Mouse (Mus musculus): Measurements from ENCODE around the gene Ppp1r3d.

Gene Ppp1r3d

GRCm38 (mm10) chr2:178414261-178415149 lies at the start of gene Ppp1r3d, which contains the start of gene Fam217b:
Gene Ppp1r3d, minus strand, starts transcription at chr2:178414472.
Gene Fam217b, plus strand, starts transcription at chr2:178414524.
- peak in 1 of 2 experiments; percentile 64 for DNase-seq (ENCODE audit: low spot score in 2 of 2)

- no peak for DNase-seq (ENCODE audit: low spot score in 2 of 2)
Observed at GRCm38 (mm10) chr2:178460353-178460752, 46.1 kb upstream of the Ppp1r3d start.

GRCm38 (mm10) chr2:178457414-178457813 lies 43.1 kb upstream of the Ppp1r3d start:
- no peak for DNase-seq (ENCODE audit: low spot score in 2 of 2)

- no peak for DNase-seq (ENCODE audit: low spot score in 2 of 2)
Observed at GRCm38 (mm10) chr2:178454664-178455516, 40.6 kb upstream of the Ppp1r3d start.

- no peak for DNase-seq (ENCODE audit: low spot score in 2 of 2)
Observed at GRCm38 (mm10) chr2:178450961-178451360, 36.7 kb upstream of the Ppp1r3d start.

- DNase-seq (ENCODE audit: low spot score in 2 of 2): no peak
Observed at GRCm38 (mm10) chr2:178450236-178450635, 36.0 kb upstream of the Ppp1r3d start.

GRCm38 (mm10) chr2:178449386-178449785 lies 35.1 kb upstream of the Ppp1r3d start:
- DNase-seq (ENCODE audit: low spot score in 2 of 2): no peak

GRCm38 (mm10) chr2:178437311-178437710 lies 23.0 kb upstream of the Ppp1r3d start:
- DNase-seq (ENCODE audit: low spot score in 2 of 2): peak in 1 of 2 experiments; percentile 27

- DNase-seq (ENCODE audit: low spot score in 2 of 2): no peak
Observed at GRCm38 (mm10) chr2:178433903-178434302, 19.6 kb upstream of the Ppp1r3d start.

- no peak for DNase-seq (ENCODE audit: low spot score in 2 of 2)
Observed at GRCm38 (mm10) chr2:178433495-178433894, 19.2 kb upstream of the Ppp1r3d start.

GRCm38 (mm10) chr2:178430231-178430630 lies 16.0 kb upstream of the Ppp1r3d start, which contains the start of gene Cdh26:
Gene Cdh26, plus strand, starts transcription at chr2:178430531.
- DNase-seq (ENCODE audit: low spot score in 2 of 2): no peak

GRCm38 (mm10) chr2:178429426-178429825 lies 15.2 kb upstream of the Ppp1r3d start:
- DNase-seq (ENCODE audit: low spot score in 2 of 2): no peak

- DNase-seq (ENCODE audit: low spot score in 2 of 2): no peak
Observed at GRCm38 (mm10) chr2:178428676-178429075, 14.4 kb upstream of the Ppp1r3d start.

- DNase-seq (ENCODE audit: low spot score in 2 of 2): no peak
Observed at GRCm38 (mm10) chr2:178428183-178428582, 13.9 kb upstream of the Ppp1r3d start.

GRCm38 (mm10) chr2:178427181-178427580 lies 12.9 kb upstream of the Ppp1r3d start:
- DNase-seq (ENCODE audit: low spot score in 2 of 2): no peak

- peak in 1 of 2 experiments; percentile 20 for DNase-seq (ENCODE audit: low spot score in 2 of 2)
Observed at GRCm38 (mm10) chr2:178426229-178426628, 12.0 kb upstream of the Ppp1r3d start.

GRCm38 (mm10) chr2:178423223-178423622 lies 9.0 kb upstream of the Ppp1r3d start:
- DNase-seq (ENCODE audit: low spot score in 2 of 2): peak in 1 of 2 experiments; percentile 1

- no peak for DNase-seq (ENCODE audit: low spot score in 2 of 2)
Observed at GRCm38 (mm10) chr2:178422186-178422585, 7.9 kb upstream of the Ppp1r3d start.

GRCm38 (mm10) chr2:178421603-178422002 lies 7.3 kb upstream of the Ppp1r3d start:
- peak in 1 of 2 experiments; percentile 5 for DNase-seq (ENCODE audit: low spot score in 2 of 2)

GRCm38 (mm10) chr2:178420576-178420975 lies 6.3 kb upstream of the Ppp1r3d start:
- DNase-seq (ENCODE audit: low spot score in 2 of 2): no peak

- DNase-seq (ENCODE audit: low spot score in 2 of 2): no peak
Observed at GRCm38 (mm10) chr2:178416970-178417369, 2.7 kb upstream of the Ppp1r3d start.

- DNase-seq (ENCODE audit: low spot score in 2 of 2): no peak
Observed at GRCm38 (mm10) chr2:178416427-178416826, 2.2 kb upstream of the Ppp1r3d start.
